Mouse (Mus musculus) heart, embryonic 16.5 days (tissue): ENCODE data around the gene Asphd2. TPM values are rescaled to one million over a fixed set of nuclear protein-coding genes. Genes with fewer than 3 reads are reported as not detected.

Experiments used
- ATAC-seq: fragments of 200-750 bp; cut with Nextera tagmentation; replicated peaks from 2 replicates; pipeline ENCODE4 v1.8.0; 2017; ENCODE audit warnings: moderate number of reproducible peaks; ENCODE audit not compliant: insufficient read depth, low FRiP score; ENCODE audit errors: extremely low read depth
- H3K27ac ChIP-seq: fragments of 300-500 bp; sonication (generic); 2 replicates; pipeline ENCODE4 v1.5.1; 2014; ENCODE audit warnings: mild to moderate bottlenecking, low read length, control low read depth, moderate library complexity
- H3K27me3 ChIP-seq: fragments of 300-500 bp; sonication (generic); 2 replicates; pipeline ENCODE4 v1.6.1; 2014; ENCODE audit warnings: low read length, mixed read lengths; ENCODE audit not compliant: control insufficient read depth, insufficient read depth
- H3K36me3 ChIP-seq: fragments of 300-500 bp; sonication (generic); 2 replicates; pipeline ENCODE4 v1.6.1; 2014; ENCODE audit not compliant: control insufficient read depth, insufficient read depth
- H3K4me1 ChIP-seq: fragments of 300-500 bp; sonication (generic); 2 replicates; pipeline ENCODE4 v1.6.1; 2014; ENCODE audit warnings: low read length, mixed read lengths; ENCODE audit not compliant: control insufficient read depth, insufficient read depth
- H3K4me2 ChIP-seq: fragments of 300-500 bp; sonication (generic); 2 replicates; pipeline ENCODE4 v1.6.1; 2014; ENCODE audit warnings: low read depth, mild to moderate bottlenecking, control low read depth, low read length
- H3K4me3 ChIP-seq: fragments of 300-500 bp; sonication (generic); 2 replicates; pipeline ENCODE4 v1.5.1; 2014; ENCODE audit warnings: mild to moderate bottlenecking, control low read depth, low read length
- H3K9ac ChIP-seq: fragments of 300-500 bp; sonication (generic); 2 replicates; pipeline ENCODE4 v1.6.1; 2014; ENCODE audit warnings: low read length, control low read depth
- H3K9me3 ChIP-seq: fragments of 300-500 bp; sonication (generic); replicated peaks from 2 replicates; pipeline ENCODE4 v1.6.1; 2016; ENCODE audit warnings: low read length; ENCODE audit not compliant: control insufficient read depth
- WGBS: fragments of 180-500 bp; shearing (Covaris S2); extraction: QIAGEN DNeasy Blood & Tissue Kit; methylation state at CpG from one replicate; pipeline ENCODE4 v1.1.7; 2014; 5-methylcytosine and 5-hydroxymethylcytosine counted together
- polyA plus RNA-seq: library from polyadenylated mRNA; unstranded; fragments of >200 nt; fragmentation: Nextera tagmentation; extraction: Ambion mirVana; gene quantifications from 2 replicates; pipeline ENCODE4 v1.2.1, GENCODE M21; 2015

Gene Asphd2
- polyA plus RNA-seq, 1 experiment from 2014 or later = 0.67 TPM

DNA sequence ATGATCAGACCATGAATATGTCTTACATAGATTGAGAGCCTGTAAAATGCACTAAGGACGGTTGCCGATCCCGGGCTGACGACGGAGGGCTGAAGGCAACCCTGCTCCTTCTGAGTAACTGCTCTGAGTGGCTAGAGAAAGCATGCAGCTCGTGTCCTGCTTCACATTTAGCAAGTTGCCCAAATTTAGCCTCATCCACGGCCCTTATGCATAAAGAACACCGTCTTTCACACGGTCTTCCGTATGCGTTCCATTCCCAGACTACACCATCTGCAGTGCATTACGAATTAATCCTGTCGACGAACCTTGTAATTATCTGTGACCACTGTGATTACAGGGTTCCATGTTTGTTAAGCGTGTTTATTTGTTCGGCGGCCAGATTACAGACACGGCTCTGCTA is 1.4 kb upstream of the Asphd2 start:
- no peak overlapping the region for H3K4me2 ChIP-seq
- H3K9me3 ChIP-seq = no peaks in the 10 kb centered on the region
- H3K36me3 ChIP-seq = no peaks in the 10 kb centered on the region
- peaks cover 6% of the 10 kb centered on the region; the same call in 1 of the 2 replicates for H3K4me1 ChIP-seq
- H3K27me3 ChIP-seq = peaks cover 52% of the 10 kb centered on the region
- H3K27ac ChIP-seq = no peak overlapping the region
- 74% methylated on average over 18 of the region's 18 CpGs for WGBS
- no peak for ATAC-seq
- no peak overlapping the region for H3K9ac ChIP-seq
- H3K4me3 ChIP-seq = no peak overlapping the region

DNA sequence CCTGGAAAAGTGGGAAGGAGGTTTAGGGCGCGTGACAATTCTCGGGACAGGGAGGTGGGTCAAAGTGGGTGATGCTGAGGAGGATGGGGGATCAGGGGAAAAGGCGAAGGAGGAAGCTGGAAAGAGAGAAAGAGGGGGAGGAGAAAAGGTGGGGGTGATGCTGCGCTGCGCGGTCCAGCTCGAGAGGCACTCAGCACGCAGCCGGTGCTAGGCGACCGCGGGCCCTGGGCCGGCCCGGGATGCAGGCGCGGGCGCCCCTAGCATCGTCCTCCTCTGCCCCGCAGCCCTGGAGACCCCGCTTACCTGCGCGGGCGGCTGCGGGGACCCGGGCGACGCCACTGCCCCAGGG is 277 bp downstream of the Asphd2 start:
- H3K4me1 ChIP-seq = peaks cover 6% of the 10 kb centered on the region; the same call in 1 of the 2 replicates
- 2% methylated on average over 23 of the region's 28 CpGs for WGBS
- H3K9me3 ChIP-seq = no peaks in the 10 kb centered on the region
- H3K27me3 ChIP-seq = peaks cover 57% of the 10 kb centered on the region
- peak; percentile 30; the same call in 1 of the 2 replicates for ATAC-seq
- H3K4me2 ChIP-seq = peak overlapping the region; percentile 83
- peak overlapping the region; percentile 63 for H3K9ac ChIP-seq
- no peaks in the 10 kb centered on the region for H3K36me3 ChIP-seq
- no peak overlapping the region for H3K27ac ChIP-seq
- H3K4me3 ChIP-seq = peak overlapping the region; percentile 62

DNA sequence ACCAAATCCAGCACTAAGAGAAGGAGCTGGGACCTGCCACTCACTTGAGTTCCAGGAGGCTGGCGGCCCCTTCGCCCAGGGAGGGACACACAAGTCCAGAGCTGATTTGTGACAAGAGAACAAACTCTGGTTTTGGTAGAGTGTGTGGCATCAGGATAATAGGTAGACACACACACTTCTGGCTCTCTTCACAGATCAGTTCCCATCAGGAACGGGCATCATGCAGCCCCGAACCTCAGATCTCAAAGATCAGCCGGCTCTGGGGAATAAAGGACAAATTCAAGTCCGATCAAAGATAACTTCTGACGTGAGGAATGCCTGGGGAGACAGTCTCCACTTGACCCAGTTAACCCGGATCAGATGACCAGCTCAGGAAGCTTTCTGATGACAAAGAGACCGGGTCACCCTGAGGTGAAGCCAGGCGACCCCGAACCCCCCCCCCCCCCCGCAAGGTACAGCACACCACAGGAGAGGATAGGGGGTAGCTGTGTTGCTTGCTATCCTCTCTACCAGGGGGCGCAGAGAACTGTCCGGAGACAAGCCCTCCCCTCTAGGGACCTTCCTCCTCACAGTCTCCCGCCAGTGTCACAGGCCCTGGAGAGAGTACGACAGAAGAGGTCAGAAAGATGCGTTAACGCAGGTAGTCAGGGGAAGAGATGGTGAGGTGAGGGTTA is 788 bp downstream of the Asphd2 start:
- Histone ChIP-seq H3K27me3 (peaks cover 57% of the 10 kb centered on the region), H3K9me3 (no peaks in the 10 kb centered on the region), H3K9ac (no peak overlapping the region), H3K4me3 (peak overlapping the region; percentile 62), H3K27ac (no peak overlapping the region), H3K4me1 (peaks cover 6% of the 10 kb centered on the region; the same call in 1 of the 2 replicates), H3K4me2 (peak overlapping the region; percentile 83; the same call in 1 of the 2 replicates), H3K36me3 (no peaks in the 10 kb centered on the region)
- WGBS = 9% methylated on average over 18 of the region's 18 CpGs
- no peak for ATAC-seq

DNA sequence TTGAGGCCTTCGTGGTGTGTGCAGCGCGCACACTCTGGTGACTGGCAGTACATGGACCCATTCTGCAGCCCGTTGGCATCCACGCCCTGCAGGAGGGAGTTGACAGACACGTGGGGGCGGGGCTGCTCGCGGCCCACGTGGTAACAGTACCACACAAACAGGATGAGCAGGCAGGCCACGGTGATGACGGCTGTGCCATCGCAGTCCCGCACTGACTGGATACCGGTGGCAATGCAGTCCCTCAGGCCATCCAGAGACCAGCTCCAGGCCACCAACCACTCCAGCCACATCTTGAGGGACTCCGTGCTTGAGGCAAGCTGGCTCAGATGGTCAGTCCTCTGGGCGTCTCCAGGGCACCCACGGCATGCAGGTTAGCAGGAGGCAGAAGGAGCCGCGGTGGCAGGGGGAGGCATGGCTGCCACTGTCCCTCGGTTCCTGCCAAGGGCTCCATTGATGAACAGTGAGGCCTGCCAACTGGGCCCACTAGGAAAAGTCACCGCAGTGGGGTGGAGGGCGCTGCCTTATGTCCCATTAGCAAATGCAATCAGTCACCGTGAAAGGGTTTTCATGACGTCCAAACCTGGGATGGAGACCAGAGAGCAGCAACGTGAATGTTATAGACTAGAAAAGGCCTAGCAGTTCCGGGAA is 2.9 kb downstream of the Asphd2 start:
- 50% methylated on average over 27 of the region's 27 CpGs for WGBS
- Histone ChIP-seq H3K4me2 (no peak overlapping the region), H3K9me3 (no peaks in the 10 kb centered on the region), H3K9ac (no peak overlapping the region), H3K27ac (no peak overlapping the region), H3K36me3 (no peaks in the 10 kb centered on the region), H3K4me1 (peaks cover 6% of the 10 kb centered on the region; the same call in 1 of the 2 replicates), H3K27me3 (peaks cover 57% of the 10 kb centered on the region), H3K4me3 (no peak overlapping the region)
- ATAC-seq = no peak

DNA sequence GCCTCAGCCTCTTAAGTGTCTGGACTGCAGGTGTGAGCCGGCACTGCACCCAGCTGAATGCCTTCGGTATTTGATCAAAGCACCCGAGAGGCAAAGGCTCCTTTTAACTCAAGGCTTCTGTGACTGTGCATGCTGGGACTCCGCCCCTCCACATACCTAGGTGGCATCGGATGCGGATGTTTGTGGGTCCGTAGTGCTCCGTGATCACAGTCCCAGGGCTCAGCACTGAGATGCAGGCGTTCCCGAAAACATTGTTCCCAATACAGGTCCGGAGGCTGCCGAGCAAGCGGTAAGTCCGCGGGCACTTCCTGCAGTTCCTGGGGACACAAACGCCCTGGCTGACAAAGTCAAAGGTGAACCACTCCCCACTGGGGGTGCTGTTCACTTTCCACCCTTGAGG is 3.7 kb downstream of the Asphd2 start:
- H3K36me3 ChIP-seq = no peaks in the 10 kb centered on the region
- ATAC-seq = no peak
- peaks cover 57% of the 10 kb centered on the region for H3K27me3 ChIP-seq
- H3K4me3 ChIP-seq = no peak overlapping the region
- H3K9me3 ChIP-seq = no peaks in the 10 kb centered on the region
- no peak overlapping the region for H3K4me2 ChIP-seq
- H3K4me1 ChIP-seq = peaks cover 6% of the 10 kb centered on the region; the same call in 1 of the 2 replicates
- 36% methylated on average over 16 of the region's 16 CpGs for whole genome bisulfite sequencing
- H3K9ac ChIP-seq = no peak overlapping the region
- H3K27ac ChIP-seq = no peak overlapping the region

DNA sequence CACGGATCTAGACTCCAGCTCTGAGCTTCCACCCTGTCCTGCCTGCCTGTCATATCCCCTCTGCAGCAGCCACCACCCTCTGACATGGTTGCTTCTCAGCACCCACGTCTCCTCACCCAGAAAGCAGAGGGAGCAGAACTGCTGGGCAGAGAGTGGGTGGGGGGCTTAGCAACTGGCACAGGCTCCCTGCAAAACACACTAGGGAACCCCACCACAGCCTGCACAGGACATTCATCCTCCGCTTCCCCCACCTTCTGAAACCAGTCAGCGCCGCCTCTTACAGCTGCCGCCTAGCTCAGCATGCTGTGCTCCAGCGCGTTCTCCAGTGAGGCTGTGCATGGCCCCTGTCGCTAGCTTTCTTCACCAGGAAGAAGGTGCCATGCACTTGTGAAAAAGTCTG is 5.3 kb downstream of the Asphd2 start:
- peaks cover 4% of the 10 kb centered on the region; the same call in 1 of the 2 replicates for H3K4me1 ChIP-seq
- H3K4me2 ChIP-seq = no peak overlapping the region
- no peaks in the 10 kb centered on the region for H3K9me3 ChIP-seq
- WGBS = 73% methylated on average over 9 of the region's 9 CpGs
- no peak overlapping the region for H3K4me3 ChIP-seq
- H3K36me3 ChIP-seq = no peaks in the 10 kb centered on the region
- no peak for ATAC-seq
- peaks cover 40% of the 10 kb centered on the region for H3K27me3 ChIP-seq
- no peak overlapping the region for H3K9ac ChIP-seq
- H3K27ac ChIP-seq = no peak overlapping the region

DNA sequence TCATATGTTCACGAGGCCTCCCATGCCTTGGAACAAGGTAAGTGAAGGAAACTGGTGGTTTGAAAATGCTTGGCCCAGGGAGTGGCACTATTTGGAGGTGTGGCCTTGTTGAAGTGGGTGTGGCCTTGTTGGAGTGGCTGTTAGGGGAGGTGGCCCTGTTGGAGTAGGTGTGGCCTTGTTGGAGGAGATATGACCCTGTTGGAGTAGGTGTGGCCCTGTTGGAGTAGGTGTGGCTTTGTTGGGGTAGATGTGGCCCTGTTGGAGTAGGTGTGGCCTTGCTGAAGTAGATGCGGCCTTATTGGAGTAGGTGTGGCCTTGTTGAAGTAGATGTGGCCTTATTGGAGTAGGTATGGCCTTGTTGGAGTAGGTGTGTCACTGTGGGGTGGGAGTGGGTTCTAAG is 8.7 kb downstream of the Asphd2 start:
- Histone ChIP-seq H3K4me2 (no peak overlapping the region), H3K27me3 (peaks cover 8% of the 10 kb centered on the region), H3K9me3 (no peaks in the 10 kb centered on the region), H3K4me3 (no peak overlapping the region), H3K4me1 (no peaks in the 10 kb centered on the region), H3K36me3 (no peaks in the 10 kb centered on the region), H3K9ac (no peak overlapping the region), H3K27ac (no peak overlapping the region)
- WGBS = 79% methylated on average over 2 of the region's 2 CpGs
- ATAC-seq = no peak

DNA sequence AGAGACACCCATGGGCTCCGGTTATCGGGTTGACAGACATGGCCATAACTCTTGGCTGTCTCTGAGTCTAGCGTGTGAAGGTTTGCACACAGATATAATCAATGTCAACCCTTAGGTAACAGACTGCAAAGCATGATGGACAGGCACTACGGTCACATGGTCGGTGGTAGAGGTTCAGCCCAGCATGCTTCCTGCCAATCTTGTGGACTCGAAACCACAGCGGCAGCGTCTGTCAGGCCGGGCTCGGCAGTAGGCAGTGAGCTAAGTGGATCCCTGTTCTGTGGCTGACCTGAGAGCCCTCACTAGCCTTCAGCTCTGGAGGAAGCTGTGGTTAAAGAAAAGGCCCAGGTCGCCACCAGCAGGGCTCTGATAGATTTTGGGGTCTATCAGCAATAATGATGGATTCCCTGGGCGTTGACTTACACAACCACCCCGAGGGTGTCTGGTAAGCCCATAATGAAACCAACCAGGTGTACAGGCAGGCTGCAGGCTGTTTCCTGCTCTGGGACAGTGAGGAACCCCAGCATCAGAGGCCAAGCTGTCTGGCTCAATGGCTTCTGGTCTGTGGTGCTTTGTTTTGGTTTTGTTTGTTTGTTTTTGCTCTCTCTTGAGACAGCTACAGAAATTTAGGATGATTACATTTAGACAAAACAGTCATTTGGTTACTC is 9.7 kb downstream of the Asphd2 start:
- Histone ChIP-seq H3K36me3 (no peaks in the 10 kb centered on the region), H3K27me3 (peaks cover 6% of the 10 kb centered on the region), H3K9ac (no peak overlapping the region), H3K4me2 (no peak overlapping the region), H3K9me3 (no peaks in the 10 kb centered on the region), H3K4me3 (no peak overlapping the region), H3K27ac (no peak overlapping the region), H3K4me1 (no peaks in the 10 kb centered on the region)
- WGBS = 81% methylated on average over 13 of the region's 13 CpGs
- ATAC-seq = no peak
